In the genomic region with DNA sequence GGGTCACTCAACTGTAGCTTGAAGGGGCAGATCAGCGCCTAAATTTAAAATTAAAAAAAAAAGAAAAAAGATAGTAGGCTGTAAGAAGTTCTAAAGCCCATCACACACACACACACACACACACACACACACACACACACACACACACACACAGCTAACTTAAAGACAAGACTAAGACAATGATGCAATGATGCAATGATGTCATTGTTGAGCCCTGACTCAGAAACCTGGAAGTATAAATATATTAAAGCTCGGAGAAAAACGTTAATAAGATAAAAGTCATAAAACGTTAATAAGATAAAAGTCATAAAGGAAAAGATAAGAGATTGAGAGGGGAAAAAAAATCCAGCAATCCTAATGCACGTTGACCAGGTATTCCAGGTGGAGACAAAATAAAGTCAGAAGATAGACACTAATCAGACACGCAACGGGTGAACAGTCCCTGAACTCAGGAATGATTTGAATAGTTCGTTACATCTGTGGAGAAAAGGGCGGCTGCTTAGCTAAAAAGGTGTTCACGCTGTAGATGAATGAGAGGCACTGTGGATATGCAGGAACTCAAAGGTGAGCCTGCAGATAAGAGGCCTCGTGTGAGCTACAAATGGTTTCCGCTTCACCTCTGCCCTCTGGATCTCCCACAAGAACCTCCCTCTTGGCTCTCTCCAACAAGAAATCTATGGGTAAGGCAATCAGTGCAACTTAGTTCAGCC, we compare ENCODE assay signal across 28 mouse cellular contexts. TPM values are rescaled to one million over a fixed set of nuclear protein-coding genes. Genes with fewer than 3 reads are reported as not detected.
DNase-seq lines count a peak whose midpoint lies in the region; ATAC-seq and TF ChIP-seq lines count a peak whose summit lies in the region.
"Had no signal": no experiment of that assay in that cellular context is flagged by ENCODE, and none has a peak within 500 bp of the region (broad histone marks: within the 10 kb centered on the region; RNA-seq: fewer than 3 reads in every experiment).

No protein-coding gene starts in this region.

- H3K9me3 ChIP-seq in forebrain, embryonic 13.5 days (replicated peaks) = no peaks in the 10 kb centered on the region
- H3K9me3 ChIP-seq in forebrain, embryonic 14.5 days (replicated peaks; ENCODE audit: control insufficient read depth, low read length) = no peaks in the 10 kb centered on the region
- H3K9me3 ChIP-seq in midbrain, embryonic 10.5 days (replicated peaks) = no peaks in the 10 kb centered on the region
- no peaks in the 10 kb centered on the region for H3K9me3 ChIP-seq in midbrain, embryonic 13.5 days
- no peaks in the 10 kb centered on the region for H3K9me3 ChIP-seq in intestine, embryonic 14.5 days (ENCODE audit: control insufficient read depth, low read length)
- H3K9me3 ChIP-seq in intestine, postnatal 0 days (ENCODE audit: control insufficient read depth) = no peaks in the 10 kb centered on the region
- H3K9me3 ChIP-seq: hindbrain, embryonic 13.5 days had no signal

- H3K4me2 ChIP-seq in forebrain, embryonic 13.5 days = no peak overlapping the region
- H3K4me2 ChIP-seq in forebrain, embryonic 14.5 days (ENCODE audit: low read length) = no peak overlapping the region
- H3K4me2 ChIP-seq in midbrain, embryonic 13.5 days (replicated peaks) = no peak overlapping the region
- H3K4me2 ChIP-seq in intestine, embryonic 14.5 days (ENCODE audit: low read length) = no peak overlapping the region
- H3K4me2 ChIP-seq in intestine, postnatal 0 days (replicated peaks; ENCODE audit: low read depth) = no peak overlapping the region
- H3K4me2 ChIP-seq: hindbrain, embryonic 13.5 days had no signal

- no peaks in the 10 kb centered on the region for H3K36me3 ChIP-seq in forebrain, embryonic 13.5 days (ENCODE audit: poor library complexity, severe bottlenecking)
- no peaks in the 10 kb centered on the region for H3K36me3 ChIP-seq in forebrain, embryonic 14.5 days (ENCODE audit: control insufficient read depth, insufficient read depth, low read length)
- no peaks in the 10 kb centered on the region for H3K36me3 ChIP-seq in midbrain, embryonic 10.5 days
- H3K36me3 ChIP-seq in midbrain, embryonic 13.5 days = no peaks in the 10 kb centered on the region
- no peaks in the 10 kb centered on the region for H3K36me3 ChIP-seq in intestine, embryonic 14.5 days (ENCODE audit: control insufficient read depth, insufficient read depth, low read length)
- no peaks in the 10 kb centered on the region for H3K36me3 ChIP-seq in intestine, postnatal 0 days (ENCODE audit: control insufficient read depth, insufficient read depth)
- H3K36me3 ChIP-seq: hindbrain, embryonic 13.5 days had no signal

- H3K4me1 ChIP-seq in forebrain, embryonic 13.5 days = peaks cover 15% of the 10 kb centered on the region
- H3K4me1 ChIP-seq in forebrain, embryonic 14.5 days (ENCODE audit: control insufficient read depth, insufficient read depth, low read length) = peaks cover 7% of the 10 kb centered on the region
- H3K4me1 ChIP-seq in midbrain, embryonic 10.5 days = peaks cover 17% of the 10 kb centered on the region
- H3K4me1 ChIP-seq in midbrain, embryonic 13.5 days (replicated peaks) = peaks cover 13% of the 10 kb centered on the region
- H3K4me1 ChIP-seq in intestine, embryonic 14.5 days (replicated peaks; ENCODE audit: control insufficient read depth, insufficient read depth, low read length) = no peaks in the 10 kb centered on the region
- no peaks in the 10 kb centered on the region for H3K4me1 ChIP-seq in intestine, postnatal 0 days (replicated peaks; ENCODE audit: control insufficient read depth, insufficient read depth, low read length)

- WGBS in forebrain, embryonic 13.5 days = 59% methylated on average over 12 of the region's 12 CpGs
- WGBS in forebrain, embryonic 14.5 days = 50% methylated on average over 12 of the region's 12 CpGs
- WGBS in midbrain, embryonic 10.5 days = 75% methylated on average over 12 of the region's 12 CpGs
- WGBS in midbrain, embryonic 13.5 days = 62% methylated on average over 12 of the region's 12 CpGs
- whole genome bisulfite sequencing in intestine, embryonic 14.5 days = 68% methylated on average over 12 of the region's 12 CpGs
- 38% methylated on average over 12 of the region's 12 CpGs for WGBS in intestine, postnatal 0 days

- ATAC-seq in forebrain, embryonic 13.5 days = no peak
- ATAC-seq in forebrain, embryonic 14.5 days = no peak
- no peak for ATAC-seq in midbrain, embryonic 13.5 days
- peak; percentile 65 for ATAC-seq in intestine, embryonic 14.5 days (replicated peaks; ENCODE audit: low FRiP score, low TSS enrichment, low read depth)
- peak; percentile 93 for ATAC-seq in intestine, postnatal 0 days
- ATAC-seq: Patski had no signal

- H3K27ac ChIP-seq in forebrain, embryonic 13.5 days = peak overlapping the region; percentile 48
- no peak overlapping the region for H3K27ac ChIP-seq in forebrain, embryonic 14.5 days (ENCODE audit: low read depth, low read length)
- 0 out of 2 replicates have a peak overlapping the region, but pooled peaks have one; percentile 38 for H3K27ac ChIP-seq in midbrain, embryonic 10.5 days (replicated peaks)
- H3K27ac ChIP-seq in midbrain, embryonic 13.5 days = no peak overlapping the region
- peak overlapping the region; percentile 62; the same call in 1 of the 2 replicates for H3K27ac ChIP-seq in intestine, embryonic 14.5 days (ENCODE audit: low read depth)
- no peak overlapping the region for H3K27ac ChIP-seq in intestine, postnatal 0 days (ENCODE audit: low read depth, low read length)
- H3K27ac ChIP-seq: hindbrain, embryonic 13.5 days; kidney, postnatal 0 days; liver, embryonic 14.5 days; macrophage had no signal

- H3K9ac ChIP-seq in forebrain, embryonic 13.5 days = no peak overlapping the region
- H3K9ac ChIP-seq in forebrain, embryonic 14.5 days (ENCODE audit: low read length) = no peak overlapping the region
- H3K9ac ChIP-seq in midbrain, embryonic 13.5 days (replicated peaks) = no peak overlapping the region
- H3K9ac ChIP-seq in intestine, embryonic 14.5 days (ENCODE audit: low read length) = no peak overlapping the region
- no peak overlapping the region for H3K9ac ChIP-seq in intestine, postnatal 0 days (ENCODE audit: low read depth, low read length)
- H3K9ac ChIP-seq: hindbrain, embryonic 13.5 days; liver, embryonic 14.5 days had no signal

- no peak overlapping the region for H3K4me3 ChIP-seq in forebrain, embryonic 13.5 days
- H3K4me3 ChIP-seq in forebrain, embryonic 14.5 days (ENCODE audit: low read depth, low read length) = no peak overlapping the region
- no peak overlapping the region for H3K4me3 ChIP-seq in midbrain, embryonic 10.5 days
- no peak overlapping the region for H3K4me3 ChIP-seq in midbrain, embryonic 13.5 days (replicated peaks)
- no peak overlapping the region for H3K4me3 ChIP-seq in intestine, embryonic 14.5 days (ENCODE audit: low read depth, low read length)
- H3K4me3 ChIP-seq in intestine, postnatal 0 days (ENCODE audit: low read depth, low read length) = no peak overlapping the region
- H3K4me3 ChIP-seq: hindbrain, embryonic 13.5 days had no signal

- no peaks in the 10 kb centered on the region for H3K27me3 ChIP-seq in forebrain, embryonic 13.5 days
- H3K27me3 ChIP-seq in forebrain, embryonic 14.5 days (replicated peaks; ENCODE audit: control insufficient read depth, insufficient read depth, low read length) = no peaks in the 10 kb centered on the region
- no peaks in the 10 kb centered on the region for H3K27me3 ChIP-seq in midbrain, embryonic 10.5 days (ENCODE audit: low read depth, poor library complexity, severe bottlenecking)
- H3K27me3 ChIP-seq in midbrain, embryonic 13.5 days = no peaks in the 10 kb centered on the region
- no peaks in the 10 kb centered on the region for H3K27me3 ChIP-seq in intestine, embryonic 14.5 days (replicated peaks; ENCODE audit: control insufficient read depth, insufficient read depth, low read length)
- no peaks in the 10 kb centered on the region for H3K27me3 ChIP-seq in intestine, postnatal 0 days (replicated peaks; ENCODE audit: control insufficient read depth, insufficient read depth, low read length)
- H3K27me3 ChIP-seq: hindbrain, embryonic 13.5 days had no signal

- DNase-seq in forebrain, embryonic 14.5 days (ENCODE audit: low spot score) = no peak
- no peak for DNase-seq in midbrain, embryonic 10.5 days (ENCODE audit: low spot score)
- DNase-seq in intestine, embryonic 14.5 days (ENCODE audit: low spot score) = no peak
- no peak for DNase-seq in layer of hippocampus, postnatal 14 days (ENCODE audit: low spot score in 2 of 2)
- no peak for DNase-seq in right cerebral cortex, postnatal 10 days (ENCODE audit: low spot score in 2 of 2)
- DNase-seq: adrenal gland, postnatal 25 days; cerebellum, adult 11-12 months; gastrocnemius, postnatal 14 days; heart, postnatal 14 days; kidney, adult 8-10 months; kidney, postnatal 4 days; layer of hippocampus, postnatal 36 days; lung, adult 2 months; lung, postnatal 10 days; right cerebral cortex, postnatal 4 days; thymus, adult 18-20 months; thymus, postnatal 25 days had no signal

- TF ChIP-seq CTCF in intestine, postnatal 0 days (IDR thresholded peaks at IDR 0.05; ENCODE audit: low read depth) = no peak

RNA-seq across cellular contexts. Expression of gene Srsf6, which starts 31.3 kb away (rescaled TPM):
- 212 and 238 TPM in 2 replicates for polyA plus RNA-seq in forebrain, embryonic 13.5 days (2015; fragmentation: Nextera tagmentation; extraction: Ambion mirVana)
- polyA plus RNA-seq in forebrain, embryonic 14.5 days (2014; fragmentation: Nextera tagmentation; extraction: Ambion mirVana) = 149 and 173 TPM in 2 replicates
- polyA plus RNA-seq in midbrain, embryonic 10.5 days (2016; fragmentation: Nextera tagmentation; extraction: Ambion mirVana) = 267 and 269 TPM in 2 replicates
- polyA plus RNA-seq in midbrain, embryonic 13.5 days (2015; fragmentation: Nextera tagmentation; extraction: Ambion mirVana) = 196 and 204 TPM in 2 replicates
- 193 and 195 TPM in 2 replicates for polyA plus RNA-seq in intestine, embryonic 14.5 days (2014; fragmentation: Nextera tagmentation; extraction: Ambion mirVana)
- polyA plus RNA-seq in intestine, postnatal 0 days (2015; fragmentation: Nextera tagmentation; extraction: Ambion mirVana) = 57.7 and 65.8 TPM in 2 replicates
- 100 to 1,000 TPM; 116 to 118 TPM for total RNA-seq in layer of hippocampus, postnatal 14 days (2021)

RNA-seq across cellular contexts. Expression of gene L3mbtl1, which starts 43.2 kb away (rescaled TPM):
- polyA plus RNA-seq in forebrain, embryonic 13.5 days (2015; fragmentation: Nextera tagmentation; extraction: Ambion mirVana) = 0.25 and 0.37 TPM in 2 replicates
- 0.11 and 0.70 TPM in 2 replicates for polyA plus RNA-seq in forebrain, embryonic 14.5 days (2014; fragmentation: Nextera tagmentation; extraction: Ambion mirVana)
- polyA plus RNA-seq in midbrain, embryonic 10.5 days (2016; fragmentation: Nextera tagmentation; extraction: Ambion mirVana) = 0.15 and 0.23 TPM in 2 replicates
- 0.39 and 0.57 TPM in 2 replicates for polyA plus RNA-seq in midbrain, embryonic 13.5 days (2015; fragmentation: Nextera tagmentation; extraction: Ambion mirVana)
- polyA plus RNA-seq in intestine, embryonic 14.5 days (2014; fragmentation: Nextera tagmentation; extraction: Ambion mirVana) = 0.07 TPM in 1 of 2 replicates, not detected in the other
- 0.04 and 0.25 TPM in 2 replicates for polyA plus RNA-seq in intestine, postnatal 0 days (2015; fragmentation: Nextera tagmentation; extraction: Ambion mirVana)
- 10 to 100 TPM; 18.8 to 23.3 TPM for total RNA-seq in layer of hippocampus, postnatal 14 days (2021)
- total RNA-seq: common myeloid progenitor, adult 5-6 weeks; gastrocnemius, postnatal 14 days; granulocyte monocyte progenitor cell, adult 5-6 weeks; monocyte, adult 5-6 weeks had no signal
- polyA plus RNA-seq: macrophage had no signal

Comparison
In these comparisons a context has a peak if more than half of its experiments do, and no peak if none do; other contexts are left out.
1. H3K27ac ChIP-seq: peak in forebrain, embryonic 13.5 days (single experiment), midbrain, embryonic 10.5 days (single experiment) and intestine, embryonic 14.5 days (single experiment); none in forebrain, embryonic 14.5 days (single experiment), midbrain, embryonic 13.5 days (single experiment) and intestine, postnatal 0 days (single experiment).
2. ATAC-seq: peak in intestine, embryonic 14.5 days (single experiment) and intestine, postnatal 0 days (single experiment); none in forebrain, embryonic 13.5 days (single experiment), forebrain, embryonic 14.5 days (single experiment) and midbrain, embryonic 13.5 days (single experiment).